Mouse (Mus musculus) stomach, postnatal 0 days (tissue): ENCODE results near the gene Arrb1.
A peak's percentile ranks its signal among the peaks of the same experiment; 100 is the strongest.

Experiments used
- CTCF ChIP-seq: IDR thresholded peaks from 2 replicates; pipeline ENCODE4 v1.5.1; 2016; ENCODE audit warnings: antibody characterized with exemption, low read depth, mild to moderate bottlenecking, moderate library complexity
- EP300 ChIP-seq: optimal IDR thresholded peaks from 2 replicates; pipeline ENCODE3; 2016; ENCODE audit warnings: antibody characterized with exemption

- TF ChIP-seq CTCF: peak; percentile 44
- TF ChIP-seq EP300: no peak
Measured at GRCm38 (mm10) chr7:99598722-99599121, 63.5 kb downstream of the Arrb1 start.
